Mouse (Mus musculus) forebrain, embryonic 15.5 days (tissue): ENCODE data around the gene Strn3. TPM values are rescaled to one million over a fixed set of nuclear protein-coding genes. Genes with fewer than 3 reads are reported as not detected.
"Not testable (repeated sequence)": the region's sequence is repeated elsewhere in the genome, so short reads cannot be mapped to it uniquely, and the experiment has no call there.

Experiments used
- ATAC-seq: fragments of 200-750 bp; cut with Nextera tagmentation; replicated peaks from 2 replicates; pipeline ENCODE4 v1.8.0; 2017; ENCODE audit warnings: mild to moderate bottlenecking, moderate TSS enrichment, moderate library complexity
- H3K27ac ChIP-seq: fragments of 300-500 bp; sonication (generic); replicated peaks from 2 replicates; pipeline ENCODE4 v1.5.1; 2015; ENCODE audit warnings: mild to moderate bottlenecking, inconsistent platforms
- H3K27me3 ChIP-seq: fragments of 300-500 bp; sonication (generic); 2 replicates; pipeline ENCODE4 v1.6.1; 2015; ENCODE audit warnings: inconsistent platforms
- H3K36me3 ChIP-seq: fragments of 300-500 bp; sonication (generic); 2 replicates; pipeline ENCODE4 v1.6.1; 2015; ENCODE audit warnings: mild to moderate bottlenecking, inconsistent platforms
- H3K4me1 ChIP-seq: fragments of 300-500 bp; sonication (generic); 2 replicates; pipeline ENCODE4 v1.6.1; 2015; ENCODE audit warnings: inconsistent platforms
- H3K4me2 ChIP-seq: fragments of 300-500 bp; sonication (generic); replicated peaks from 2 replicates; pipeline ENCODE4 v1.6.1; 2015; ENCODE audit warnings: mild to moderate bottlenecking, inconsistent platforms
- H3K4me3 ChIP-seq: fragments of 300-500 bp; sonication (generic); 2 replicates; pipeline ENCODE4 v1.5.1; 2015; ENCODE audit warnings: mild to moderate bottlenecking, inconsistent platforms
- H3K9ac ChIP-seq: fragments of 300-500 bp; sonication (generic); replicated peaks from 2 replicates; pipeline ENCODE4 v1.6.1; 2015; ENCODE audit warnings: mild to moderate bottlenecking, inconsistent platforms
- H3K9me3 ChIP-seq: fragments of 300-500 bp; sonication (generic); 2 replicates; pipeline ENCODE4 v1.6.1; 2016; ENCODE audit warnings: inconsistent platforms
- WGBS: fragments of 180-500 bp; shearing (Covaris S2); methylation state at CpG from one replicate; pipeline ENCODE4 v1.1.7; 2015; ENCODE audit warnings: mixed read lengths; 5-methylcytosine and 5-hydroxymethylcytosine counted together
- polyA plus RNA-seq: library from polyadenylated mRNA; unstranded; fragments of >200 nt; fragmentation: Nextera tagmentation; extraction: Ambion mirVana; gene quantifications from 2 replicates; pipeline ENCODE4 v1.2.1, GENCODE M21; 2015

The Strn3 gene
- polyA plus RNA-seq, 1 experiment from 2014 or later, result 44.3 TPM

- Histone ChIP-seq H3K27ac (peak within 1 kb of the TSS; percentile 100), H3K36me3 (no peaks in the 10 kb centered on the region), H3K4me1 (peaks cover 22% of the 10 kb centered on the region), H3K4me3 (peak within 1 kb of the TSS; percentile 79), H3K4me2 (peak within 1 kb of the TSS; percentile 69), H3K27me3 (no peaks in the 10 kb centered on the region), H3K9me3 (no peaks in the 10 kb centered on the region), H3K9ac (peak within 1 kb of the TSS; percentile 98)
- ATAC-seq, result peak; percentile 75
- under 1% methylated on average over 93 of the region's 108 CpGs for WGBS
Observed at GRCm38 (mm10) chr12:51690893-51691844, 528 bp downstream of the Strn3 start, which contains the start of gene Ap4s1. TSS of gene Ap4s1 (plus strand) at chr12:51691033.

- Histone ChIP-seq H3K9me3 (no peaks in the 10 kb centered on the region), H3K36me3 (no peaks in the 10 kb centered on the region), H3K4me2 (no peak overlapping the region), H3K4me3 (no peak overlapping the region), H3K27me3 (no peaks in the 10 kb centered on the region), H3K9ac (no peak overlapping the region), H3K4me1 (peaks cover 22% of the 10 kb centered on the region), H3K27ac (no peak overlapping the region)
- WGBS, result 90% methylated on average over 2 of the region's 2 CpGs
- no peak for ATAC-seq
Observed at GRCm38 (mm10) chr12:51688546-51688945, 3.2 kb downstream of the Strn3 start.

- Histone ChIP-seq H3K27ac (no peak overlapping the region), H3K4me1 (peaks cover 10% of the 10 kb centered on the region), H3K9ac (no peak overlapping the region), H3K4me3 (no peak overlapping the region), H3K9me3 (no peaks in the 10 kb centered on the region), H3K4me2 (no peak overlapping the region), H3K27me3 (no peaks in the 10 kb centered on the region), H3K36me3 (no peaks in the 10 kb centered on the region)
- 62% methylated on average over 1 of the region's 1 CpGs for WGBS
- ATAC-seq, result peak; percentile 68
Observed at GRCm38 (mm10) chr12:51678844-51679243, 12.9 kb downstream of the Strn3 start.

DNA sequence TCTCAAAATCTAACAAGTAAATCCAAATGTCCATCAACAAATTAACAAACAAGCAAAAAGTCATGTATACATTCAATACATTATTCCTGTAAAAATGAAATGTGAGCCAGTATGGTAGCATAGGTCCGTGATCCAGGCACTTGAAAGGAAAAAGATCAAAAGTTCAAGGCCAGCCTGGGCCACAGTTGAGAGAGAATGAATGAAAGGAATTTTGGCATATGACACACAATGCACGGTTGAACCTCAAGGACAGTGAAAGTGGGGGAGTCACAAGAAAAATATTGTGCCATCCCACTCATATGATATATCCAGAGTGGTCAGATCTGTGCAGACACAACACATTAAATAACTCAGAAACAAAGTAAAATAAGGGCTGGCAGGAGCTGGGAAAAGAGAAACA lies 15.3 kb downstream of the Strn3 start:
- Histone ChIP-seq H3K4me3 (no peak overlapping the region), H3K9me3 (no peaks in the 10 kb centered on the region), H3K9ac (no peak overlapping the region), H3K27me3 (no peaks in the 10 kb centered on the region), H3K27ac (no peak overlapping the region), H3K4me2 (no peak overlapping the region), H3K36me3 (no peaks in the 10 kb centered on the region), H3K4me1 (peaks cover 14% of the 10 kb centered on the region)
- ATAC-seq, result no peak
- WGBS, result 76% methylated on average over 2 of the region's 2 CpGs

GRCm38 (mm10) chr12:51673270-51673669 lies 18.4 kb downstream of the Strn3 start:
- Histone ChIP-seq H3K4me1 (peaks cover 13% of the 10 kb centered on the region; the same call in 1 of the 2 replicates), H3K4me2 (no peak overlapping the region), H3K9ac (no peak overlapping the region), H3K4me3 (no peak overlapping the region), H3K36me3 (no peaks in the 10 kb centered on the region), H3K27ac (no peak overlapping the region), H3K9me3 (no peaks in the 10 kb centered on the region), H3K27me3 (no peaks in the 10 kb centered on the region)
- no peak for ATAC-seq
- WGBS, result 73% methylated on average over 4 of the region's 4 CpGs

DNA sequence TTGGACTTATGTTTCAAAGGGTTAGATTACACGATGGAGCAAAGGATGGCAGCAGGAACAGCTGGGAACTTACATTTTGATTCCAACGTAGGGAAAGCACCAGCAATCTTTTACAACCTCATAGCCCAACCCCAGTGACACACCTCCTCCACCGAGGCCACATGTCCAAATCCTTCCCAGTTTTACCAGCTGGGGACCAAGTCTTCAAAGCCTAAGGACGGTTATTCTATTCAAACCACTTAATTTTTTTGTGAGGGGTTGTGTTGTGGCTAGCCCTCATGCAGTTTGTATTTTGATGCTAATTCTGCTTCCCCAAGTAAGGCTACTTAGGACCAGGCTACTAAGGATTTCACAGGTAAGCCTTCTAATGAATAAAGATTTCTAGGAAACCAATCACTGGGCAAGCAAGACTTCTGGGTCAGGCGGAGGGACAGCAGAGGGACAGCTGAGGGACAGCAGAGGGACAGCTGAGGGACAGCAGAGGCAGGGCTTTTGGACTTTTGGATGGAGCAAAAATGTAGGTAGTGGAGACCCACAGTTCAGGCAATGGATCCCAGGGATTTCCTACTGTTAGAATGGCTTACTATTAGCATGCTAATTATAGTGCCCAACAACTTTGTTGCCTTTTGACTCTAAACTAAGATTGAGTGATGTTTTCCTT lies 20.3 kb downstream of the Strn3 start:
- 30% methylated on average over 5 of the region's 5 CpGs for WGBS
- H3K9me3 ChIP-seq, result no peaks in the 10 kb centered on the region
- H3K36me3 ChIP-seq, result no peaks in the 10 kb centered on the region
- H3K27ac ChIP-seq, result no peak overlapping the region
- H3K4me3 ChIP-seq, result no peak overlapping the region
- peaks cover 16% of the 10 kb centered on the region; the same call in 1 of the 2 replicates for H3K4me1 ChIP-seq
- no peak overlapping the region for H3K4me2 ChIP-seq
- H3K27me3 ChIP-seq, result no peaks in the 10 kb centered on the region
- no peak overlapping the region for H3K9ac ChIP-seq
- ATAC-seq, result no peak

GRCm38 (mm10) chr12:51666708-51667430 lies 24.8 kb downstream of the Strn3 start:
- H3K27ac ChIP-seq, result 0 out of 2 replicates have a peak overlapping the region, but pooled peaks have one; percentile 14
- ATAC-seq, result no peak
- 73% methylated on average over 4 of the region's 4 CpGs for WGBS

DNA sequence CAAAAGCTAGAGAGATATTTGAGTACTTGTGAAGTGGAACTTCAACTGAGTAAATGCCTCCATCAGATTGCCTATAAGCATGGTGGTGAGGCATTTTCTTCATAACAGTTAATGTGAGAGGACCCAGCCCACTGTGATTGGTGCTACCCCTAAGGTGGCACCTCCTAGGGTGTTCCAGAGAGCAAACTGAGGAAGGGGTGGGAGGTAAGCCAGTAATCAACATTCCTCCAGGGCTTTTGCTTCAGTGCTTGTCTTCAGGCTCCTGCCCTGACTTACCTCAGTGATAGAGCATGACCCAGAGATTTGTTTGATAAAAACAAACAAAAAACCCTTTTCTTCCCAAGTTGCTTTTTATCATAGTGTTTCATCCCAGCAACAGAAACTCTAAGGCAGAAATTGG lies 27.8 kb downstream of the Strn3 start:
- Histone ChIP-seq H3K4me1 (peaks cover 5% of the 10 kb centered on the region; the same call in 1 of the 2 replicates), H3K4me3 (no peak overlapping the region), H3K27ac (no peak overlapping the region), H3K36me3 (no peaks in the 10 kb centered on the region), H3K9ac (no peak overlapping the region), H3K4me2 (no peak overlapping the region), H3K9me3 (no peaks in the 10 kb centered on the region), H3K27me3 (no peaks in the 10 kb centered on the region)
- ATAC-seq, result no peak

More at GRCm38 (mm10) chr12:51666708-51667430, 24.8 kb downstream of the Strn3 start:
- no peaks in the 10 kb centered on the region for H3K36me3 ChIP-seq
- no peaks in the 10 kb centered on the region for H3K9me3 ChIP-seq
- no peak overlapping the region for H3K4me2 ChIP-seq
- H3K9ac ChIP-seq, result no peak overlapping the region
- H3K4me3 ChIP-seq, result no peak overlapping the region
- H3K4me1 ChIP-seq, result peaks cover 10% of the 10 kb centered on the region; the same call in 1 of the 2 replicates
- H3K27me3 ChIP-seq, result no peaks in the 10 kb centered on the region

DNA sequence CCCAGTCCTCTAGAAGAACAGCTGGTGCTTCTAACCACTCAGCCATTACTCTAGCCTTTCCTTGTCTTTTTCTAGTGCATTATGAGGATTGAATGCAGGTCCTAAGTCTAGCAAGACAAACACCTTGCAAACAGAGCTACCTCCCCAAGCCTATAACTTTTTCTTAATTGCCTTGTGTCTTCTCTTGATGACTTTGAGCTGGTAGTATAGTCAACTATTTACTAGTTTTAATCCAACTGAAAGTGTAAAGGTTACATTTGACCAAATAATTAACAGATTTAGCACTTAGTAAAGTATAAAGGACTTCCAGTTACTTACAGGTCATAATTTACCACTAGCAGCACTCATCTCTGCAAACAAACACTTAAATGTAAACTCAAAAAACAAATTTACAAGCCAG lies 28.7 kb downstream of the Strn3 start:
- no peaks in the 10 kb centered on the region for H3K27me3 ChIP-seq
- no peak overlapping the region for H3K4me2 ChIP-seq
- peaks cover 5% of the 10 kb centered on the region; the same call in 1 of the 2 replicates for H3K4me1 ChIP-seq
- H3K9me3 ChIP-seq, result no peaks in the 10 kb centered on the region
- H3K9ac ChIP-seq, result no peak overlapping the region
- H3K27ac ChIP-seq, result no peak overlapping the region
- no peaks in the 10 kb centered on the region for H3K36me3 ChIP-seq
- no peak for ATAC-seq
- no peak overlapping the region for H3K4me3 ChIP-seq

DNA sequence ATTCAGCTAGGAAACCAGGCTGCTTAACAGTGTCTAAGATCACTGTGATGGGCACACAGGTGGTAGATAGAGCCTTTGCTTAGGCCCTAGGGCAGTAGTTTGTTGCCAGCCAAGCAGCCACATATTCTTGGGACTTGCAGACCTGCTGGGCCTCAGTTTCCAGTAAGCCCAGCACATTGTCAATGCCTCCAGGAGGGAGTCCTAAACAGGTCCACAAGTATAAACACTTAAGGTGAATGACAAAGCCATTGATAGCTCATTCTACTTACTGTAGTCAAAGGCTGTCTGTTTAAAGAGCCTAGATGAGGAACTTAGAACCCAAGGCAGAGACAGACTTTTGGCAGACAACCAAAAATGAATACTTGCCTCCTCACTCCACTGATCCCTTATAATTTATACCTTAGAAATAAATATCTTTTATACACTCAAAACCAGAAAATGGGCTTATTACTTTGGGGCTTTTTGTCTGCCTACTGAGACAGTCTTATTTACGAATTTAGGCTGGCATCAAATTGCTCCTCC lies 35.7 kb downstream of the Strn3 start:
- H3K27ac ChIP-seq, result no peak overlapping the region
- H3K9ac ChIP-seq, result no peak overlapping the region
- no peaks in the 10 kb centered on the region for H3K27me3 ChIP-seq
- H3K9me3 ChIP-seq, result no peaks in the 10 kb centered on the region
- peaks cover 14% of the 10 kb centered on the region for H3K36me3 ChIP-seq
- no peak overlapping the region for H3K4me2 ChIP-seq
- H3K4me3 ChIP-seq, result no peak overlapping the region
- no peaks in the 10 kb centered on the region for H3K4me1 ChIP-seq
- ATAC-seq, result no peak
- WGBS, result 62% methylated on average over 1 of the region's 1 CpGs

DNA sequence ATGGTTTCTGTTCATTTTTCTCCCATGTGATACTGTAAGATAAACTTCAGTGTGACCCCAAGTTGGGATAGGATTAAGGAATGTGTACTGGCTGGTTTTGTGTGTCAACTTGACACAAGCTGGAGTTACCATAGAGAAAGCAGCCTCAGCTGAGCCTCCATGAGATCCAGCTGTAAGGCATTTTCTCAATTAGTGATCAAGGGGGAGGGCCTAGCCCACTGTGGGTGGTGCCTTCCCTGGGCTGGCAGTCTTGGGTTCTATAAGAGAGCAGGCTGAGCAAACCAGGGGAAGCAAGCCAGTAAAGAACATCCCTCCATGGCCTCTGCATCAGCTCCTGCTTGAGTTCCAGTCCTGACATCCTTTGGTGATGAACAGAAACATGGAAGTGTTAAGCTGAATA lies 42.3 kb downstream of the Strn3 start:
- not testable (repeated sequence) for H3K4me1 ChIP-seq, ATAC-seq, H3K9me3 ChIP-seq, H3K27ac ChIP-seq, H3K27me3 ChIP-seq, H3K4me2 ChIP-seq, H3K4me3 ChIP-seq, H3K9ac ChIP-seq
- peaks cover 38% of the 10 kb centered on the region for H3K36me3 ChIP-seq
